Mouse (Mus musculus) kidney, postnatal 25 days (tissue): ENCODE measurements around the gene Rbsn.

Experiments used
- DNase-seq, 2 experiments: peaks; one replicate each; pipeline ENCODE4 v3.0.0; 2021; ENCODE audit warnings: mixed read lengths in 2 of 2

The Rbsn gene

DNA sequence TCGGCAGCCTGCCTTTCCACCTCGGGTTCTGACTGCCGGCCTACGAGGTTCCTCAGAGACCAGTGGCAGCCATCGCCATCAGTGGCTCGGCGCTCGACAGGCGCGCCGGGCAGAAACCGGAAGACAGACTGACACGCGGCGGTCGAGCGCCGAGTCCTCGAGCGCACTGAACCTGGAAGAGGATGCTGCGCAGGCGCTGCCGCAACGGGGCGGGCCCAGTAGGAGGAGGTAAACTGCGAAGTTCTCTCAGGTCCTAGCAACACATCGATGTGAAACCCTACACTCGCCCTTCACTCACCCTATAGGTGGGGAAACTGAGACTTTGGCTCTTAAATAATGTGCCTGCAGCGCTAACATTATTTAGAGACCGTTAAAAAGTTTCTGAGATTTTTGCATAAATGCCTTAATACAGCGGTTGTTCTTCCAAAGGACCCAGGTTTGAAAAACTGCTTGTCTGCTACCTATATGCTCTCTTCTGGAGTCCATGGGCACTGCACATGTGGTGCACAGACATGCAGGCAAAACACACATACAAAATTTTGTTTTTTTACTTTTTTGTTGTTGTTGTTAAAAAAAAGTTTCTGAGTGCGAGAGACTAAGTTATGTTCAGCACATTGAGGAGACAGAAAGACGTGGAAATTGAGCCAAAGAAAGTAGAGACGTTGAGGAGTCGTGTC is at the start of gene Rbsn:
TSS of gene Rbsn (minus strand) at position 153 of the 677 bp plus-strand sequence.
- peak; percentile 93 to 97 for DNase-seq

DNA sequence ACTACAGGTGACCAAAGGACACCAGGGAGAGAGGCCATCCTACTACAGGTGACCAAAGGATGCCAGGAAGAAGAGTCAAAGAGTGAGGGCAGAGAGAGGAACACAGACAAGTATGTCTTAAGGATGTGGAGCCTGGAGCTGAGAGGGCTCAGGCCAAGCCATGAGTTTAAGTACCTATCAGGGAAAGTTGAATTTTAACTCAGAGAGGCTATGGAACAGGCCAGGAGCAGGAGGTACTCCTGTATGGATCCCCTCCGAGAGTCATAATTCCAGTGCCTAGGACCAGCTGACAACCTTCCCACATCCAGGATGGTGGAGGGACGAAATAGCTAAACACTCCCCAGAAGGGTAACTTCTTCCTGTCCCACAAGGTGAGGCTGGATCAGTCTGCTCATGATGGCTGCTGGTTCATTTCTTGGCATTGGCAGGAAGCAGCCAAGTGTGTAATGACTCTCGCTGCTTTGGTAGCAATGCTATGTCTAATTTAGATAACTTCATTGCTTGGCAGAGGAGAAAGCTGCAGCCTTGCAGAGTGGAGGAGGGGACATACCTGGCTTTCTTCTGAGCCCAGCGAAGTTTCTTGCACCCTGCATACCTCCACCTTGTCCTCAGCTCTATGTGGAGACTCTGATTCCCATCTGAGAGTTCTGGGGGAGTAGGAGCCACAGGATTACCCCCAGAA is 46.6 kb upstream of the Rbsn start:
- peak; percentile 6 to 48 for DNase-seq

DNA sequence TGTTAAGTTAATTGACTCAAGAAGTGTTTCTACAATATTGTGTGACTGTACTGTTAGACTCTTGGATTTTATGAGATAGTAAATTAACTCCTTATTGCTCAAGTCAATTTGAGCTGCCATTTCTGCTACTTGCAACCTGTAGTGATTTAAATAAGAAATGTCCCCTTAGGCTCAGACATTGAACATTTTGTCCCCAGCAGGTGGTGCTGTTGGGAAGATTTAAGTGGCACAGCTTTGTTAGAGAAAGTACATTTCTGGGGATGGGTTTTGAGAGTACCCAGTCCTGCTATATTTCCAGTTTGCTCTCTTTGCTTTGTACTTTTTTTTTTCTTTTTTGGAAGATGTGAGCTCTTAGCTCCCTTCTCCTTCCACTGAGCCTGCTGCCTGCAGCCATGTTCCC is 40.6 kb upstream of the Rbsn start:
- no peak for DNase-seq

DNA sequence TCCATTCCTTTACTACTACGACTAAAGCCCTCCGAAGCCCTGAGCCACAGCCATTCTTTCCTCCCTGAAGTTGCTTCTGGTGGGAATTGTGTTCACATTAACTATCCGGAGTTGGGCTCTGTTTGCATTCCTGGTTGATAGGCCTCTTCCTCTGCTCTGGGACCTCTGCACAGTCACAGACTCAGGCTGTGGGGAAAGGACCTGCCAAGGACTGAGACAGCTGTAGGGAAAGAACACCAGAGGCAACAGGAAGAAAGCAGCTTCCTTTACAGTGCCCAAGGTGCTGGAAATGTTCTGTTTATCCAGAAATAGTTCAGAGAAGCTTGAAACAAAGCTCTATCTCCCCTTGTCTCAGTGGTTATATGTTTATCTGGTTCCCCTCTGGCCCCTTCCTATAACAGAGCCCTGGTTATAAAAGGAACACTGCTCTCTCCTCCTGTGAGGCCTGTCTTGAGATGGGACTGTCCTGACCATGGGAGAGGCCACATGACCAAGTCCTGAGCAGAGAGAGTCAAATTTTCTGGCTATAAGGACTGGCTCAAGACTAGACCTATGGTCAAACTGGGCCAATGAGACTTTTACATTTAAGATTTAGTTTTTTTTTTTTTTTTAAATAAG is 38.6 kb upstream of the Rbsn start:
- no peak for DNase-seq

DNA sequence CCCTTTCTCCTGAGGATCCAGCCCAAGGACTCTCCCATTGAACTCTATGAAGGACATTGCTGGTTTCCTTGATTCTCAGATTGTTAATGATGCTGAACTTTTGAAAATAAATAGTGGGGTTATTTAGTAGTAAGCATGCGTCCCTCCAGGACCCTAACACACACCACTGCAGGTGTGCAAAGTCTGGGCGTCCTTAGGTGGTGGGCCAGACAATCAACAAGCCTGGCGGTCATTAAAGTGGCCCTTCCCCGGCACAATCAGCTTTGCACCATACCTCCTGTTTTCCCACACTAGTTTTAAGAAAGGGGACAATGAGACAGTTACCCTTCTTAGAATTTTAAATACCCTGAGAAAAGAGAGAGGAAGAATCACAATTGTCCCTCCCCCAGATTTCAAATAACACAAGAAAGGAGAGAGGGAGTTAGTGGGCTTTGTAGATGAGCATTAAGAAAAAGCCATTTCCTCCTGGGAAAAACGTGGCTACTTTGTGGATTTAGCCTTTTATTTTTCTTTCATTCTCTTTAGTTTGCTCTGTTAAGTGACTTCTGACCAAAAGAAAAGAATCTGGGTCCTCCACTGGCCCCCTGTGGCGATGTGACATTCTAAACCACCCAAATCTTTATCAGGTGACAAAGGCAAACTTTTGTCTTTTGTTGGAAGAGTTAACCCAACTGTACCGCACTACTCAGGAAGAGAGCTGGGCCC is 32.6 kb upstream of the Rbsn start:
- DNase-seq, result no peak

DNA sequence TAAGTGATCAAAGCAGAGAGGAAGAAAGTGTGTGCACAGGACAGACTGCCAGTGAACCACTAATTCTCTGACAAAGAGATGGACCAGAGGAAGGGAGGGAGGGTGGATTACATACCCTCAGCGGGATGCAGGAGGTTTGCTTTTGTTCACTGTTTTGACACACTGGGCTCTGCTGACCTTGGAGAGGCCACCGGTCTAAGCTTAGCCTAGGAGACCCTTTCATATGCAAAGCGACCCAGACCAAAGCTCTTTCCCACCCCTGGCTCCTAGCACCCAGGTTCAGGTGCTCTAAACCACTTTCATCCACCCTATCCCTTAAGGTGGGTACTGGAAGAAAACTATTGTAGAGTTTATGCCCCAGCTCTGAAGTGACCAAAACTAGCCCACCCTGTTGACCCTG is 31.6 kb upstream of the Rbsn start:
- no peak for DNase-seq

DNA sequence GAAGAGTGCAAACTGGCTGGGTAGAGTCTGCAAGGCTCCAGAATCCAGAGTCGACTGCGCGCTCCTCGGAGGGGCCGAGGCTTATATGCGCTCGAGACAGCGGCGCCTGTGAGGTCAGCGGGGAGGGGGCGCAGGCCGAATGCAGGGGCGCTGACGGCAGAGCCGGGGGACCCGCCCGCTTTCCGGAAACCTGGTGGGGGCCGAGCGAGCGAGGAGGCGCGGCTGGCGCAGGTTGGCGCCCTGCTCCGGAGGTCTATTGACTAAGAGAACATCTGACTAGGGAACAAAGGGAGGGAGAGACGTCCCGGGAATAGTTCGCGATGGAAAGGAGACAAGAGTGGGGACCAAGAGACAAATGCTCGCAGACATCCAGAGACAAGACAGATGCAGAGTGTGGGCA is 29.9 kb upstream of the Rbsn start, which contains the start of gene Trh:
TSS of gene Trh (minus strand) at position 60 of the 400 bp plus-strand sequence.
- DNase-seq, result no peak

DNA sequence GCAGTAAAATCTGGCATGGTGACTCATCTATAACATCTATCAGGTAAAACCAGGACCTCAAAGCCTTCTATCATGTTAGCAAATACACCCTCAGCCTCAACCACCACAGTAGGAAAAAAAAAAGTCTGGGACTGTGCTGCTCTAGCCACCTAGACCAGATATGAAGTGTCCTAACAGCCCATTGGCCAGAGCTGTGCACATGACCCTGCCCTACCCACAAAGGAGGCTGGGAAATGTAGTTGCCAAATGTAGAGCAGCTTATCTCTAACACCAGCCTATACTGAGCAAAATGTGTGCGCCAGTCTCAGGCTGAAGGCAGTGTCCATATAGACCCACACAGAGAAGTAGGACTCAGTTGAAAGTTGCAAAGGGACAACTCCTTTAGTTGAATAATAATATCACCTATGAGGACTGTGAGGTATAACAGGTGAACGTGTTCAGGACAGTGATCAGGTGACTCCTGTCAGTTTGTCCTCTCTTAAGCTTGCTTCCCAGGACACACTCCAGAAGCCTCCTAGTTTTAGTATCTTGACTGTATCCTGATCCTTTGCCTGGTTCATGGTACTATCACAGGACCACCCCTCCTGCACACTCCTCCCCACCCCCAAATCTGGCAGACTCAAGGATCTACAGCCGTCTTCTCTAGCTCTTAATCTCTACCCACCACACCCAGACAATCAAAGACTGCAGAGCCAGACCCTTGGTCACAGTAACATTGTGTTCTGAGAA is 26.6 kb upstream of the Rbsn start:
- DNase-seq, result peak; percentile 77 to 89

DNA sequence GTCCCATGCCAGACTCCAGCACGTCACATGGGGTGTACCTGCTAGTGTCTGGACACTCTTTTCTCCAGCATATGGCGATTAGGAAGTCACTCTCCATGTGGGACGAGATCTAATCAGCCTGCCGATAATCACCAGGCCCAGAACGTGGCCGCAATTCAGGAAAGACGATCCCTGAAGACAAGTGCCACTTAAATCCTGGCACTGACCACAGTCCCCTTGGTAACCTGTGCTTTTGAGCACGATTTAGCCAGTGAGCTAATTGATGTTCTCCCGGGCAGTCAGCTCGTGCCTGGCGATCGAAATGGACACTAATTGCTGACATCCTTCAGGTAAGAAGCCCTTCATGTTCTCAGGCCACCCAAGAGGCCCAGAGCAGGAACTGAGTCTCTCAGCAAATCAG is 20.3 kb upstream of the Rbsn start:
- DNase-seq, result no peak

DNA sequence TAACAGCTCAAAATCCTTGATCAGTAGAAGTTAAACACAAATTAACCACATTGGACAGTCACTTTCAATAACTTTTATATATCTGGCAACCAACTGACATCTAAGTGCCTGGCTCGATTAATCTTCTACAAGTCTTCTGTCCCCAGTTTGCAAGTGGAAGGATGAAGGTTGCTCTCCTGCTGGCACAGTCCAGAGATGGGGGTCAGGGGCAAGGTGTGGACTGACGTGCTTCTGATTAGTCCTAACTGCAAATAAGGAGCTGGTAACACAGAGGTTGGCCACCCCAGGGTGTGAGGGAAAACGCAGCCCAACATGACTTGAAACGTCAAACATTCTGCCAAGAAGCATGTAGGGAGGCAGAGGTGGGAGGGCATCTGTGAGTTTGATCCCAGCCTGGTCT is 17.0 kb upstream of the Rbsn start:
- DNase-seq, result no peak

DNA sequence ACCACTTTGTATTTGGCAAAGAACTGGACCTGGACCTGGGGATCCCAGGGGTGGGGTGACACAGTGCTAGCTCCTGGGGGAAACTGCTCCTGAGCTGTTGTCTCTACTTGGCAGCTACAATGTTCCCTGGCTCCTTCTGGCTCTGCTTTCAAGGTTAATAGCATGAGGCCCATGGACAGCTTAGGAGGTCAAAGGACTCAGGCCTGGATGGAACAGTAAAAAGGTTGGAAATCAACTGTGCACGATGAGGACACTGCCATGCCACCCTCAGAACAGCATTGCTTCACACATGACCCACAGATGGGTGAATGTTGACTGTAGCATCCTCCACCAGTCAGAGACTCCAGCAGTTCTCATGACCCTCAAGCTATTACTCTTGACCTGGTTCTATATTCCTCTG is 16.6 kb upstream of the Rbsn start:
- DNase-seq, result no peak

DNA sequence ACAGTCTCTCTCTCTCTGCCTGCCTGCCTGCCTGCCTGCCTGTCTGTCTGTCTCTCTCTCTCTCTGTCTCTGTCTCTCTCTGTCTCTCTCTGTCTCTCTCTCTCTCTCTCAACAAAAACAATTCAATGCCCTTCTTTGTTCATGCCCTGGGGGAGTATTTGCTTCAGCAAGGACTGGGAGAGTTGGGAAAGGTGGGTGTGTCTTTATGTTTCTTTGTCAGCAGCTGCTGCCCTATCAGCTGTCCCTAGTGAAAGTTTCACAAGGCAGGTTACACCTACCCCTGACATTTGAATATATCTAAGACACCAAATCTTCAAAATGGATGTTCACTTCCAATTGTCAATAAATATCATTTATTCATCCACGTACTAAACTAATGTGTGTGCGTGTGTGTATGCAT is 14.9 kb upstream of the Rbsn start:
- DNase-seq, result no peak

DNA sequence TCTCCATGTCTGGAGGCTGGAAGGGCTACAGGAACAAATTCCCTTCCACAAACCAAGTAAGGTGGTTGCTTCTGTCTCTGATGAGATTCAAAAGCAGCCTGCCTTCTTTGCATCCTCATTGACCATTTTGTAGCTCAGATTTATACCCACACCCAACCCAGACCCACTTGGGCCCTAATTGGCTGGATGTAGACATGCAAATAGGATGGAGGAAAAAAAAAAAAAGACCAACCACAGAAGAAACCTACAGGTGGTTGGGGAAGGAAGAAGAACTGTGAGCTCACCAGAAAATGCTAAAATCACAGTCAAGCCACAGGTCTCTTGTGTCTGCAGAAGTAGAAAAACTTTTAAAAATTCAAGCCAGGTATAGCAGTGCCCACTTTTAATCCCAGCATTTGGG is 14.4 kb upstream of the Rbsn start:
- DNase-seq, result no peak

DNA sequence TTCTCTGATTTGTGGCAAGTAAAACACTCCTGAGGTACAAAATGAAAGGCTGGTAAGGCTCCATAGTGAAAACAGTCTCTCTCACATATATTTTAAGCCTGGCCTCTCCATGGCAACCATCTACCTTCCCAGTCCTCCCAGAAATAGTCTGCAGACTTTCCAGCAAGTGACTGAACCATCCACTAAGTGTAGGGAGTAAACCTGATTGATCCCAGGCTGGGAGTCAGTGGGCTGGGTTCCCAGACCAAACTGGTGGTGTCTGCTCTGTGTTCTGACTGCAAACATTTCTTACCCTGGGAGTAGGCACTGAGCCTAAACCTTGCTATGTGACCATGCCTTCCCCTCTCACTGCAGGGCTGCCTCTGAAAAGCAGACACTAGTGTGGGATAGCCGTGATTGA is 10.3 kb upstream of the Rbsn start:
- no peak for DNase-seq

DNA sequence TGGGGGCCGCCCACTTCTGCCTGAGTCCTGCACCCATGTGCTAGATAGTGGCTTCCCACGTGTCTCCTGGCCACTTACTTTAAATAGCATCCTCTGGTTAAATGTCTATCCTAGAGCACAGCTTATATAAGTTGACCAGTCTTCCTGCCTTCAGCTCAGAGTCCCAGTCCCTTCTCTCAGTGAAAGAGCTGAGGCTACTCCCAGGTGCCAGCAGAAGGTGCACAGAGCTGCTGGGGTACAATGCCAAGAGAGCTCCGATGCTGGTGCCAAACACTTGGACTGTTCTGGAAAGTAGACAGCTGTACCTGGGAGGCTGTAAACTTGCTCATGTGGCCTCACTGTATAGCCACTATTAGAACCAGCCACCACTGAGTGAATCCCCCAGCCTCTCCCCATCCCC is 7.3 kb upstream of the Rbsn start:
- DNase-seq, result peak; percentile 15 to 64

DNA sequence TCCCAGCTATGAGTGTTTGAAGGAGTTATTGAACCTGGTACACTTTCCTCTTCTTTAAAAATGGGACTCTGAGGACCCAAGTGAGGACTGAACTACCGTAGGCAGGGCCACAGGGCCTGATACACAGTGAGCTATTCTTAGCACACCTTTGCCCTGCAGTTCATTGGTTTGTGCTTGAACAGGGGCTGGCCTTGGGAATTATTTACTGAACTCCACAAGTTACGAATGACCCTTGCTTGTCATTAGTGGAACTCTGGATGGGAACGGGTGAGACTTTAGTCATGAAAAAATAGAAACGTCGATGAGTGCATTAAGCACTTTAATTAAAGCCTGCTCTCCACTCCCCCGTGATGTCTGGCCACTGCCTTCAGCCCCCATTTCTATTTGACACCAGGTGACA is 6.9 kb upstream of the Rbsn start:
- DNase-seq, result peak; percentile 44 to 78

DNA sequence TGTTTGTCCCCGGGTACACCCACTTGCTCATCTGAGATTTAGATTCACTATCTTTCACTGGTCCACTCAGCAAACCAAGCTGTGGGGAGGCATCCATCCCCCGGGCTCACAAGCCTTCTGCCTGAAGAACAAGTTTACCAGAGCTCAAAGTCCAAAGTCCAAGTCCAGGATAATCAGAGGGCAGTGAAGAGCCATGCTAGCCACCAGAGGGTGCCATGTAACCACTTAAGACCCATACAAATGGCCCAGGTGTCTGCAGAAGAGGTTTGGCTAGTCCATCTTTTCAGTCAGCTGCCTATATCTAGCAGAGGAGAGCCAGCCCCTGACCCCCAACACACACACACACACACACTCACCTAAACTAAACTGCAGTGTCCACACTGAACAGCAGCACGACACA is 4.7 kb upstream of the Rbsn start:
- DNase-seq, result peak; percentile 80 to 83

DNA sequence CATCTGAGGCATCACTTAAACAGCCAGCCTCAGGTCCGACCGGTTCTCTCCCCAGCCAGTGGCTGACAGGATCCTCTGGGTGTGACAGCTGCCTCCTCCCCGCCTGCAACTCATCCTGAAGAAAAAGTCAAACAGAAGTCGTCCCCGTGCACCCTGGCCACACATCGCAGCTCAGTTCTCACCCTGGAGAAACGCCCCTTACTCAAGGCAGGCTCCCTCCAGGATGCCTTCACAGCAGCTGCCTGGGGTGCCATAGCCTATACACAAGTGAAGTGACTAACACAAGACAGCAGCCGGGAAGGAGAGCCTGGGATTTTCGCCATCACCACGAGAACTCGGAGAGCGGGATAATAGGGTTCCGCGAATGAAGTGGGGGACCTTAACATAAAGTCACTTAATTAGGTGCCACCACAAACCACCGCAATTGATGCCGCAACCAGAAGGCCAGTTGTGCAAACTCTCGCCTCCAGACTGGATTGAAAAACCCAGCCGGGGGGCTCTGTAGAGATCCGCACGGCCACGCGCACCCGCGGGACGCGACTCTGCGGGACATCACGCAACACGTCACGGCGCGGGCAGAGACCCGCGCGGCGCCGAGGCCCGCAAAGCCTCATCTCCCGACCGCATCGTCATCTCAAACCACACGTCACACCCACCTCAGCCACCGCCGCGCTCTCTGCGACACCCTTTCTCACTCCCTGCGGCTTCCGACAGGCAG is 511 bp downstream of the Rbsn start:
- peak in 1 of 2 experiments; percentile 36 for DNase-seq

DNA sequence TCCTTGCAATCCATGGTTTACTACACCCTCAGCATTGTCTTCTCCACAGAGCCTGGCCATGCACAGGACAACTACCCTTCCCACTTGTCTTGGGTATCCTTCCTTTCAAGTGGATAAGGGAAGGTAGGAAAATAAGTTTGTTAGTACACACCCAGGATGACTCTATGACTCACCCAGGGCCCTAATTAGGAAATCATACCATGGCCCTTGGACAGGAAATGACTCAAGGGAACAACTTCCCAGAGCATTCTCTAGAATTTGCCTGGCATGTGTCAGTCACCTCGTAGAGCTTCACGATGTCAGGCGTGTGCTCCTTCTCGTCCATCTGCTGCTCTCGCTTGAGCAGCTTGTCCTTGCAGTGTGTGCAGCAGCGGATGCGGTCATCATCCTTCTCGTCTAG is 15.3 kb downstream of the Rbsn start:
- no peak for DNase-seq

DNA sequence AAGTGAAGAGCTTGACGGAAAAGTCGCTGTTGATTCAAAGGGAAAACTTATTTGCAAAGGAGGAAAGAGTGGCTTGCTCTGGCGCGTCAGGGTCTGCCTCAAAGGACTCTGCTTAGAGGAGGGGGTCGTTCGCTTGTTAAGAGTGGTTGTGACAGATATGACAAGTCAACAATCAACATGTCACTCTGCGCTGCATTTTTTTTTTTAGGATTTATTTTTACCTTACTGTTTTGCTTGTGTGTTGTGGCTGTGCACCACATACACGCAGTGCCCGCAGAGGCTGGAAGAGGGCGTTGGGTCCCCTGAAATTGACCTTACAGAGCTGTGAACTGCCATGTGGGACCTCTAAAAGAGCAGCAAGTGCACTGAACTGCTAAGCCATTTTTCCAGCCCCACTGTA is 30.5 kb downstream of the Rbsn start:
- no peak for DNase-seq

DNA sequence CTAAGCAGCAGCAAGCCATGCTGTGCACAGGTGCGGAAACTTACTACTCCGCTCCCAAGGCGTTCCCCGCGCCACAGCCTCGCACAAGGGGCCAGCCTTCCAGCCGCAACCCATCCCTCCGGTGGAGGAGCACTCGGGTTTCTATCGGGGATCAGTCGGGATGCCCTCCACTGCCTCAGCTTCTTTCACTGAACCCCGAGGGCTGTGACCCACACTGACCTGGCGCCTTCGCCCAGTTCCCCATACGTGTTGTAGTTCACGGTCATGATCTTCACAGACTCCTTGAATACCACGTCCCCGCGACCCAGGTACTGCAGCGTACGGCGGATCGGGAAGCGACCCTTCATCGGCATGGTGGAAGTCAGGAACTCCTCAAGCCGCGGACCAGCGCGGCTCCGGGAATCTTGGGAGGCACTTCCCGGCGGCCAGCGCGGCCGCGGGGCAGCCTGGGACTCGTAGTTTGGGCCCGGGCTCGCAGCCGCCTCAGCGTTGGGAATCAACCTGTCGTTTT is 31.0 kb downstream of the Rbsn start, which contains the start of gene Mrps25:
TSS of gene Mrps25 (minus strand) at position 413 of the 511 bp plus-strand sequence.
- peak; percentile 73 to 83 for DNase-seq

DNA sequence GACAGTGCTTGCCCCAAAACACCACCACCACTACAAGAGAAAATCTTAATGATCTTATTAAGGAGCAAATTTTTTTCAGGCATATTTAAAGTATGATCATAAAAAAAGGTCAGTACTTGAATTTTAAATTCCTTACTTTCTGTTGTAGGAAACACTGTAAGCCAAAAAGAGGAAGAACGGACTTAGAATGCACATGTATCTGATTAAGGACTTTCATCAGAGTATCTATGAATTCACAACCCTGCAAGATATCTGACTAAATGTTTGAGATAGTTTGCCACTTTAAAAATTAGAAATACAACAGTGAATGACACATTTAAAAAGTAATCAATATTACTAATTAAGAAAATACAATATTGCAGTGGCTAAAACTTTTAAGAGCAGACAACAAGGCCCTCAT is 38.3 kb downstream of the Rbsn start:
- no peak for DNase-seq
